Mouse (Mus musculus) neural tube, embryonic 12.5 days (tissue): ENCODE measurements at regions not wholly inside any gene's neighbourhood (a gene's known extent, or its start where the extent isn't known, plus 50 kb on each side); places are given as distances from the start of the nearest gene placed in this dataset.

Source experiments
- ATAC-seq: fragments of 200-750 bp; cut with Nextera tagmentation; 2 replicates; pipeline ENCODE4 v1.8.0; 2017; ENCODE audit warnings: low read depth, mild to moderate bottlenecking, moderate TSS enrichment, moderate library complexity; ENCODE audit not compliant: low FRiP score
- H3K27ac ChIP-seq: fragments of 300-500 bp; sonication (generic); 2 replicates; pipeline ENCODE4 v1.5.1; 2016
- H3K27me3 ChIP-seq: fragments of 300-500 bp; sonication (generic); replicated peaks from 2 replicates; pipeline ENCODE4 v1.6.1; 2016; ENCODE audit warnings: mild to moderate bottlenecking
- H3K36me3 ChIP-seq: fragments of 300-500 bp; sonication (generic); 2 replicates; pipeline ENCODE4 v1.6.1; 2016; ENCODE audit warnings: mild to moderate bottlenecking
- H3K4me1 ChIP-seq: fragments of 300-500 bp; sonication (generic); 2 replicates; pipeline ENCODE4 v1.6.1; 2016
- H3K4me2 ChIP-seq: fragments of 300-500 bp; sonication (generic); replicated peaks from 2 replicates; pipeline ENCODE4 v1.6.1; 2016; ENCODE audit warnings: mild to moderate bottlenecking
- H3K4me3 ChIP-seq: fragments of 300-500 bp; sonication (generic); 2 replicates; pipeline ENCODE4 v1.5.1; 2016
- H3K9ac ChIP-seq: fragments of 300-500 bp; sonication (generic); 2 replicates; pipeline ENCODE4 v1.6.1; 2016; ENCODE audit warnings: mild to moderate bottlenecking
- H3K9me3 ChIP-seq: fragments of 300-500 bp; sonication (generic); 2 replicates; pipeline ENCODE4 v1.6.1; 2016; ENCODE audit warnings: mild to moderate bottlenecking
- WGBS: fragments of 180-500 bp; shearing (Covaris S2); methylation state at CpG from one replicate; pipeline ENCODE4 v1.1.7; 2016; 5-methylcytosine and 5-hydroxymethylcytosine counted together

GRCm38 (mm10) chr8:49946919-49947612 lies 1103.3 kb upstream of the Tenm3 start:
- Histone ChIP-seq H3K9ac (no peak overlapping the region), H3K4me1 (no peaks in the 10 kb centered on the region), H3K4me3 (no peak overlapping the region), H3K27me3 (no peaks in the 10 kb centered on the region), H3K27ac (no peak overlapping the region), H3K4me2 (no peak overlapping the region), H3K36me3 (no peaks in the 10 kb centered on the region), H3K9me3 (no peaks in the 10 kb centered on the region)
- ATAC-seq = no peak
- WGBS = 94% methylated on average over 5 of the region's 5 CpGs

- Histone ChIP-seq H3K9ac (no peak overlapping the region), H3K4me3 (no peak overlapping the region), H3K36me3 (no peaks in the 10 kb centered on the region), H3K4me1 (no peaks in the 10 kb centered on the region), H3K9me3 (no peaks in the 10 kb centered on the region), H3K27me3 (no peaks in the 10 kb centered on the region), H3K27ac (no peak overlapping the region), H3K4me2 (no peak overlapping the region)
- WGBS = 87% methylated on average over 6 of the region's 6 CpGs
- no peak for ATAC-seq
These were observed 1088.4 kb upstream of the Tenm3 start for GRCm38 (mm10) chr8:49932124-49932523.

GRCm38 (mm10) chr8:49926402-49927172 lies 1082.8 kb upstream of the Tenm3 start:
- Histone ChIP-seq H3K36me3 (no peaks in the 10 kb centered on the region), H3K27ac (no peak overlapping the region), H3K27me3 (no peaks in the 10 kb centered on the region), H3K4me2 (no peak overlapping the region), H3K9me3 (no peaks in the 10 kb centered on the region), H3K4me1 (no peaks in the 10 kb centered on the region; the same call in 1 of the 2 replicates), H3K4me3 (no peak overlapping the region), H3K9ac (no peak overlapping the region)
- 15% methylated on average over 9 of the region's 9 CpGs for WGBS
- no peak for ATAC-seq

GRCm38 (mm10) chr8:49905099-49905498 lies 1061.3 kb upstream of the Tenm3 start:
- Histone ChIP-seq H3K36me3 (no peaks in the 10 kb centered on the region), H3K9me3 (no peaks in the 10 kb centered on the region), H3K4me3 (no peak overlapping the region), H3K27me3 (no peaks in the 10 kb centered on the region), H3K9ac (no peak overlapping the region), H3K27ac (no peak overlapping the region), H3K4me1 (peaks cover 10% of the 10 kb centered on the region), H3K4me2 (no peak overlapping the region)
- no peak for ATAC-seq

- Histone ChIP-seq H3K4me1 (peaks cover 10% of the 10 kb centered on the region), H3K27me3 (no peaks in the 10 kb centered on the region), H3K9me3 (no peaks in the 10 kb centered on the region), H3K9ac (no peak overlapping the region), H3K27ac (no peak overlapping the region), H3K4me3 (no peak overlapping the region), H3K36me3 (no peaks in the 10 kb centered on the region), H3K4me2 (peak overlapping the region; percentile 30)
- ATAC-seq = peak; percentile 84
- WGBS = 23% methylated on average over 6 of the region's 6 CpGs
These were observed 1058.3 kb upstream of the Tenm3 start for GRCm38 (mm10) chr8:49902032-49902431.

GRCm38 (mm10) chr8:49901601-49902000 lies 1057.8 kb upstream of the Tenm3 start:
- no peak overlapping the region for H3K4me3 ChIP-seq
- H3K9ac ChIP-seq = no peak overlapping the region
- no peaks in the 10 kb centered on the region for H3K36me3 ChIP-seq
- peak overlapping the region; percentile 30 for H3K4me2 ChIP-seq
- peak; percentile 82 for ATAC-seq
- 17% methylated on average over 9 of the region's 9 CpGs for WGBS
- H3K4me1 ChIP-seq = peaks cover 10% of the 10 kb centered on the region
- H3K27me3 ChIP-seq = no peaks in the 10 kb centered on the region
- H3K9me3 ChIP-seq = no peaks in the 10 kb centered on the region
- no peak overlapping the region for H3K27ac ChIP-seq
